In the genomic region with DNA sequence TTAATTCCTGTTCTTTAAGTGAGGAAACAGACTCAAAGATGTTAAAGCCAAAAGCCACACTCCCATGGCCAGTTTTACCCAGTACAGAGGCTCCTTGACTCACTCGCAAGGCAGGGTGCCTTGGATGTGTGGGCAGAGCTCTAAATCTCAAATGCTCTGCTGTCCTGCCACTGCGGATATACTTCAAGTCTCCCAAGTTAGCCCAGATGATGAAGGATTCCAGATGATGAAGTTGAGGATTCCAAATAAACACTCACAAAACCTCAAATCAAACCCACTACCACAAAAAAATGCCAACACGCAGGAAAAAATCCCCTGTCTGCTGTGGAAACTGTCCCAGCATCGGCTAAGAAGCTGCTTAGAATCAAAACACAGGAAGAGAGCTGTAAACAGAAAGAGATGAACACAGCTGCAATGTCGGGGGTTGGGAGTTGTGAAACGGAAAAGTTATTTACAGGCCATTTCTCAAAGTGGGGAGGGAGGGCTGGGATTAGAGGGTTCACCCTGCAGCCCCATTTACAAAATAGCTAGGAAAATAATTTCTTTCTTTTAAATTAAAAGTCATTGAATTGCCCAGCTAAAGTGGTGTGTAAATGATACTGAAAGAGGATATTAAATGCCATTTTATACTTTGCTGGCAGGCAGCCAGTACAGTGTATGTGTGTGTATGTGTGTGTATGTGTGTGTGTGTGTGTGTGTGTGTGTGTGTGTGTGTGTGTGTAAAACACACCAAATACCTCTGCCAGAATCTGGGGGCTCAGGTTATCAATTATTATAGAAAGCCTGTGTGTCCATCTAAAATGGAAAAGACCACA, we compare ENCODE assay signal across 11 mouse cellular contexts.
DNase-seq lines count a peak whose midpoint lies in the region; TF ChIP-seq lines count a peak whose summit lies in the region.
"Had no signal": no experiment of that assay in that cellular context is flagged by ENCODE, and none has a peak within 500 bp of the region (broad histone marks: within the 10 kb centered on the region; RNA-seq: fewer than 3 reads in every experiment).

No protein-coding gene starts in this region.

- TF ChIP-seq POLR2A in spleen, adult 2 months (IDR thresholded peaks at IDR 0.05; ENCODE audit: low read depth, low read length), result no peak
- TF ChIP-seq POLR2A in cerebellum, adult 2 months (IDR thresholded peaks at IDR 0.05; ENCODE audit: borderline replicate concordance, insufficient read depth, low read length), result no peak

- intact Hi-C loops in gastrocnemius, adult 2 months (cut with DNase I), result no loop called here
- intact Hi-C loops in left cerebral cortex, postnatal 4 days (cut with DNase I), result no loop called here

- H3K27ac ChIP-seq in gastrocnemius, adult 2 months, result peak overlapping the region; percentile 64
- H3K27ac ChIP-seq in spleen, adult 2 months (ENCODE audit: insufficient read depth, low read length), result peak overlapping the region; percentile 33; the same call in 1 of the 2 replicates
- no peak overlapping the region for H3K27ac ChIP-seq in cerebellum, adult 2 months (ENCODE audit: insufficient read depth, low read length)

- H3K4me1 ChIP-seq in spleen, adult 2 months (ENCODE audit: control insufficient read depth, insufficient read depth, insufficient read length), result peaks cover 16% of the 10 kb centered on the region
- H3K4me1 ChIP-seq in cerebellum, adult 2 months (ENCODE audit: control insufficient read depth, insufficient read depth, low read length), result no peaks in the 10 kb centered on the region

- TF ChIP-seq CTCF in gastrocnemius, adult 2 months (IDR thresholded peaks at IDR 0.05), result no peak
- no peak for TF ChIP-seq CTCF in spleen, adult 2 months (IDR thresholded peaks at IDR 0.05; ENCODE audit: extremely low read depth, insufficient read depth, insufficient read length, insufficient replicate concordance)
- no peak for TF ChIP-seq CTCF in cerebellum, adult 2 months (IDR thresholded peaks at IDR 0.05; ENCODE audit: borderline replicate concordance, insufficient read depth, low read depth, low read length)

- no peak for DNase-seq in gastrocnemius, adult 2 months
- DNase-seq in gastrocnemius, adult 8-10 months (ENCODE audit: low spot score in 2 of 2), result no peak
- DNase-seq in spleen, adult 2 months (ENCODE audit: low read depth in 1 of 2, low spot score in 2 of 2), result no peak
- no peak for DNase-seq in spleen, adult 18-20 months
- peak; percentile 67 for DNase-seq in lung, postnatal 36 days
- peak; percentile 50 for DNase-seq in thymus, postnatal 4 days
- no peak for DNase-seq in cerebellum, adult 2 months
- no peak for DNase-seq in left cerebral cortex, postnatal 4 days
- DNase-seq: B cell, adult 2 months; kidney, adult 8-10 months had no signal

- no peak overlapping the region for H3K4me3 ChIP-seq in gastrocnemius, adult 2 months
- no peak overlapping the region for H3K4me3 ChIP-seq in spleen, adult 2 months (ENCODE audit: extremely low read depth, insufficient read depth, insufficient read length)
- no peak overlapping the region for H3K4me3 ChIP-seq in cerebellum, adult 2 months (replicated peaks; ENCODE audit: insufficient read depth, low read depth, low read length)
- H3K4me3 ChIP-seq: erythroblast, embryonic 14.5 days had no signal

- no peaks in the 10 kb centered on the region for H3K36me3 ChIP-seq in spleen, adult 2 months (ENCODE audit: control insufficient read depth, insufficient read depth, low read length)

- WGBS in spleen, adult 2 months, result 5% methylated on average over 6 of the region's 6 CpGs
- WGBS in cerebellum, adult 2 months, result 51% methylated on average over 6 of the region's 6 CpGs

- no peaks in the 10 kb centered on the region for H3K27me3 ChIP-seq in spleen, adult 2 months (ENCODE audit: control insufficient read depth, insufficient read depth, low read length)
- no peaks in the 10 kb centered on the region for H3K27me3 ChIP-seq in cerebellum, adult 2 months (ENCODE audit: control insufficient read depth, insufficient read depth, low read length)

Comparison
In these comparisons a context has a peak if more than half of its experiments do, and no peak if none do; other contexts are left out.
1. DNase-seq: peak in lung, postnatal 36 days (single experiment) and thymus, postnatal 4 days (single experiment); none in gastrocnemius, adult 2 months (single experiment), gastrocnemius, adult 8-10 months (0 of 2), spleen, adult 2 months (0 of 2), spleen, adult 18-20 months (0 of 2), cerebellum, adult 2 months (0 of 2) and left cerebral cortex, postnatal 4 days (single experiment).